Mouse (Mus musculus) stomach, postnatal 0 days (tissue): ENCODE data around the gene Gm5148.

Experiments
- CTCF ChIP-seq: IDR thresholded peaks from 2 replicates; pipeline ENCODE4 v1.5.1; 2016; ENCODE audit warnings: antibody characterized with exemption, low read depth, mild to moderate bottlenecking, moderate library complexity
- EP300 ChIP-seq: optimal IDR thresholded peaks from 2 replicates; pipeline ENCODE3; 2016; ENCODE audit warnings: antibody characterized with exemption

DNA sequence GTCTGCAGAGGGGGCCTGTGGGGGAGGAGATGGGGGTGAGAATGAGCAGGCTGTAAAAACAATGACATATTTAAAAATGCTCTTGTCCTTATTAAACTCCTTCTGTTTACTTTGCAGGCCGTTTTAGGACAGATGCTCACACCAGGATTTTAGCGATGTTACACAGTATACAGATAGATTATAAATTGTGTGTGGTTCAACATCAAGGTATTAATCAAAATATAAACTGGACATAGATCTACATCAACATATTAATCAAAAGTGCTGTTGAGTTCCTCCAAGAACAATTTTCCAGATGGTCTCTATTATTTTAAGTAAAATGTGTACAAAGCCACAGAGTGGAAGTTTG lies 57.2 kb downstream of the Gm5148 start:
- TF ChIP-seq CTCF (no peak), EP300 (no peak)
